Mouse (Mus musculus): Measurements from ENCODE around the gene Acox2. TPM values are rescaled to one million over a fixed set of nuclear protein-coding genes. Genes with fewer than 3 reads are reported as not detected.
A peak's percentile ranks its signal among the peaks of the same experiment; 100 is the strongest.

The Acox2 gene
- polyA plus RNA-seq, 1 experiment from 2014 or later: 7.1 TPM

DNA sequence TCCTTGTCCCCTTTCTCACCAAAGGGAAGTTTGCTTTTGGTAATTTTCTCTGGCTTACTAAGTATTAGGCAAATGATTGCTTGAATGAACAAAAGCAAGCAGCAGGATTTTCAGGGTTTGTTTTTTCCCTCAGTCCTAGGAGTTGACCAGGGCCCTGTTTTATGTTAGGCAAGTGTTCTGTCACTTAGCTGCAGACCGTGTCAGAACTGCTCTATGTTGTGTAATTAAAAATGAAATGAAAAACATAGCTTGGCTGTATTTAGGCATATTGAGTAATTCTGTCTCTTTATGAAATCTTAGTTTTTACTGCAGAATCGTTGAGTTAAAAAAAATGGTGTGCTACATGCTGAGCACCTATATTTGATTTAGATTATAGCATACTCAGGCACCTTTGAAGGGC, 34.3 kb downstream of the Acox2 start:
- ATAC-seq (replicated peaks; ENCODE audit: low FRiP score, low read depth): no peak
- H3K9ac ChIP-seq (ENCODE audit: low read depth, low read length): no peak overlapping the region

GRCm38 (mm10) chr14:8223506-8224293, 35.5 kb downstream of the Acox2 start:
- Histone ChIP-seq H3K4me2 (ENCODE audit: low read length) (no peak overlapping the region), H3K36me3 (ENCODE audit: insufficient read depth, low read length) (peaks cover 24% of the 10 kb centered on the region; the same call in 1 of the 2 replicates), H3K9ac (ENCODE audit: low read depth, low read length) (no peak overlapping the region), H3K9me3 (replicated peaks; ENCODE audit: low read length) (no peaks in the 10 kb centered on the region), H3K27ac (no peak overlapping the region), H3K27me3 (ENCODE audit: insufficient read depth, low read length) (no peaks in the 10 kb centered on the region), H3K4me1 (replicated peaks; ENCODE audit: insufficient read depth, low read length) (no peaks in the 10 kb centered on the region), H3K4me3 (replicated peaks; ENCODE audit: low read depth, low read length) (no peak overlapping the region)
- no peak for TF ChIP-seq CTCF (IDR thresholded peaks at IDR 0.05; ENCODE audit: low read depth)
- DNase-seq (ENCODE audit: low spot score) (no peak), ATAC-seq (replicated peaks; ENCODE audit: low FRiP score, low read depth) (no peak)
- WGBS: 81% methylated on average over 10 of the region's 10 CpGs

More for the DNA sequence above, 34.3 kb downstream of the Acox2 start:
- H3K4me3 ChIP-seq (replicated peaks; ENCODE audit: low read depth, low read length): no peak overlapping the region
- no peaks in the 10 kb centered on the region for H3K4me1 ChIP-seq (replicated peaks; ENCODE audit: insufficient read depth, low read length)
- H3K27me3 ChIP-seq (ENCODE audit: insufficient read depth, low read length): no peaks in the 10 kb centered on the region
- peaks cover 24% of the 10 kb centered on the region; the same call in 1 of the 2 replicates for H3K36me3 ChIP-seq (ENCODE audit: insufficient read depth, low read length)
- no peak overlapping the region for H3K4me2 ChIP-seq (ENCODE audit: low read length)
- no peaks in the 10 kb centered on the region for H3K9me3 ChIP-seq (replicated peaks; ENCODE audit: low read length)
- 77% methylated on average over 2 of the region's 2 CpGs for WGBS
- TF ChIP-seq CTCF (IDR thresholded peaks at IDR 0.05; ENCODE audit: low read depth): no peak
- DNase-seq (ENCODE audit: low spot score): no peak
- H3K27ac ChIP-seq: no peak overlapping the region

- no peak overlapping the region for H3K9ac ChIP-seq (ENCODE audit: low read depth, low read length)
- peaks cover 24% of the 10 kb centered on the region; the same call in 1 of the 2 replicates for H3K36me3 ChIP-seq (ENCODE audit: insufficient read depth, low read length)
- no peak overlapping the region for H3K4me2 ChIP-seq (ENCODE audit: low read length)
- 93% methylated on average over 16 of the region's 16 CpGs for WGBS
- H3K4me3 ChIP-seq (replicated peaks; ENCODE audit: low read depth, low read length): no peak overlapping the region
- DNase-seq (ENCODE audit: low spot score) (no peak), ATAC-seq (replicated peaks; ENCODE audit: low FRiP score, low read depth) (no peak)
- no peaks in the 10 kb centered on the region for H3K4me1 ChIP-seq (replicated peaks; ENCODE audit: insufficient read depth, low read length)
- no peak overlapping the region for H3K27ac ChIP-seq
- H3K27me3 ChIP-seq (ENCODE audit: insufficient read depth, low read length): no peaks in the 10 kb centered on the region
- no peaks in the 10 kb centered on the region for H3K9me3 ChIP-seq (replicated peaks; ENCODE audit: low read length)
- no peak for TF ChIP-seq CTCF (IDR thresholded peaks at IDR 0.05; ENCODE audit: low read depth)
These were observed 36.6 kb downstream of the Acox2 start for GRCm38 (mm10) chr14:8222561-8222960.

DNA sequence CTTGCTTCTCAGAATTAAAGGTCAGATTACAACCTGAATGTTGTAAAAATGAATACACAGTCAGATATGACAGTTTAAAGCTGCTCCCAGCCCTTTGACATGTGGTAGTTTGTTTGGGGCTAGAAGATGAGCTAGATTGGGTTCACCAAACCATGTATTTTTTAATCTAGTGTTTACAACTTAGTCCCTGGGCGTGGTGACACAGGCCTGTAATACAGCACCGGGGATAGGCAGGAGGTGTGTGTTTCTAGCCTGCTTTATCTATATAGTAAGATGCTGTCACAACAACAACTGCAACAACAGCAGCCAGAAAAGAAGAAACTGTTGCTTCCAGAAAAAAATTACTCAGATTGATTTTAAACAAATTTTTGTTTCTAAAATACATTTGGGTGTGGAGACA, 38.2 kb downstream of the Acox2 start:
- Histone ChIP-seq H3K4me3 (replicated peaks; ENCODE audit: low read depth, low read length) (no peak overlapping the region), H3K36me3 (ENCODE audit: insufficient read depth, low read length) (peaks cover 24% of the 10 kb centered on the region; the same call in 1 of the 2 replicates), H3K9ac (ENCODE audit: low read depth, low read length) (no peak overlapping the region), H3K27ac (no peak overlapping the region), H3K9me3 (replicated peaks; ENCODE audit: low read length) (no peaks in the 10 kb centered on the region), H3K4me2 (ENCODE audit: low read length) (no peak overlapping the region), H3K4me1 (replicated peaks; ENCODE audit: insufficient read depth, low read length) (peaks cover 4% of the 10 kb centered on the region; the same call in 1 of the 2 replicates), H3K27me3 (ENCODE audit: insufficient read depth, low read length) (no peaks in the 10 kb centered on the region)
- 96% methylated on average over 2 of the region's 2 CpGs for WGBS
- DNase-seq (ENCODE audit: low spot score): no peak
- no peak for ATAC-seq (replicated peaks; ENCODE audit: low FRiP score, low read depth)
- TF ChIP-seq CTCF (IDR thresholded peaks at IDR 0.05; ENCODE audit: low read depth): no peak

- no peak overlapping the region for H3K27ac ChIP-seq
- peaks cover 9% of the 10 kb centered on the region; the same call in 1 of the 2 replicates for H3K4me1 ChIP-seq (replicated peaks; ENCODE audit: insufficient read depth, low read length)
- H3K9ac ChIP-seq (ENCODE audit: low read depth, low read length): no peak overlapping the region
- DNase-seq (ENCODE audit: low spot score): no peak
- peaks cover 24% of the 10 kb centered on the region; the same call in 1 of the 2 replicates for H3K36me3 ChIP-seq (ENCODE audit: insufficient read depth, low read length)
- TF ChIP-seq CTCF (IDR thresholded peaks at IDR 0.05; ENCODE audit: low read depth): peak; percentile 45; the same call in 1 of the 2 replicates
- no peaks in the 10 kb centered on the region for H3K27me3 ChIP-seq (ENCODE audit: insufficient read depth, low read length)
- no peak overlapping the region for H3K4me2 ChIP-seq (ENCODE audit: low read length)
- WGBS: 77% methylated on average over 7 of the region's 7 CpGs
- ATAC-seq (replicated peaks; ENCODE audit: low FRiP score, low read depth): no peak
- H3K4me3 ChIP-seq (replicated peaks; ENCODE audit: low read depth, low read length): no peak overlapping the region
- H3K9me3 ChIP-seq (replicated peaks; ENCODE audit: low read length): no peaks in the 10 kb centered on the region
These were observed 38.8 kb downstream of the Acox2 start for GRCm38 (mm10) chr14:8220306-8220705.

GRCm38 (mm10) chr14:8219876-8220275, 39.3 kb downstream of the Acox2 start:
- no peaks in the 10 kb centered on the region for H3K27me3 ChIP-seq (ENCODE audit: insufficient read depth, low read length)
- no peak overlapping the region for H3K9ac ChIP-seq (ENCODE audit: low read depth, low read length)
- H3K36me3 ChIP-seq (ENCODE audit: insufficient read depth, low read length): peaks cover 24% of the 10 kb centered on the region; the same call in 1 of the 2 replicates
- no peak for ATAC-seq (replicated peaks; ENCODE audit: low FRiP score, low read depth)
- 80% methylated on average over 11 of the region's 11 CpGs for WGBS
- no peak for TF ChIP-seq CTCF (IDR thresholded peaks at IDR 0.05; ENCODE audit: low read depth)
- H3K4me3 ChIP-seq (replicated peaks; ENCODE audit: low read depth, low read length): no peak overlapping the region
- no peaks in the 10 kb centered on the region for H3K9me3 ChIP-seq (replicated peaks; ENCODE audit: low read length)
- H3K27ac ChIP-seq: no peak overlapping the region
- DNase-seq (ENCODE audit: low spot score): no peak
- peaks cover 9% of the 10 kb centered on the region; the same call in 1 of the 2 replicates for H3K4me1 ChIP-seq (replicated peaks; ENCODE audit: insufficient read depth, low read length)
- no peak overlapping the region for H3K4me2 ChIP-seq (ENCODE audit: low read length)

Data from kidney, postnatal 0 days (tissue).